Mouse (Mus musculus) WW6 (cell line): Measurements from ENCODE around the gene Gprasp2.
"Not testable (repeated sequence)": the region's sequence is repeated elsewhere in the genome, so short reads cannot be mapped to it uniquely, and the experiment has no call there.

Experiments used
- DNase-seq: peaks from one replicate; pipeline ENCODE4 v3.0.0-alpha.2; 2013; ENCODE audit warnings: low read depth, low spot score

Gene Gprasp2

DNA sequence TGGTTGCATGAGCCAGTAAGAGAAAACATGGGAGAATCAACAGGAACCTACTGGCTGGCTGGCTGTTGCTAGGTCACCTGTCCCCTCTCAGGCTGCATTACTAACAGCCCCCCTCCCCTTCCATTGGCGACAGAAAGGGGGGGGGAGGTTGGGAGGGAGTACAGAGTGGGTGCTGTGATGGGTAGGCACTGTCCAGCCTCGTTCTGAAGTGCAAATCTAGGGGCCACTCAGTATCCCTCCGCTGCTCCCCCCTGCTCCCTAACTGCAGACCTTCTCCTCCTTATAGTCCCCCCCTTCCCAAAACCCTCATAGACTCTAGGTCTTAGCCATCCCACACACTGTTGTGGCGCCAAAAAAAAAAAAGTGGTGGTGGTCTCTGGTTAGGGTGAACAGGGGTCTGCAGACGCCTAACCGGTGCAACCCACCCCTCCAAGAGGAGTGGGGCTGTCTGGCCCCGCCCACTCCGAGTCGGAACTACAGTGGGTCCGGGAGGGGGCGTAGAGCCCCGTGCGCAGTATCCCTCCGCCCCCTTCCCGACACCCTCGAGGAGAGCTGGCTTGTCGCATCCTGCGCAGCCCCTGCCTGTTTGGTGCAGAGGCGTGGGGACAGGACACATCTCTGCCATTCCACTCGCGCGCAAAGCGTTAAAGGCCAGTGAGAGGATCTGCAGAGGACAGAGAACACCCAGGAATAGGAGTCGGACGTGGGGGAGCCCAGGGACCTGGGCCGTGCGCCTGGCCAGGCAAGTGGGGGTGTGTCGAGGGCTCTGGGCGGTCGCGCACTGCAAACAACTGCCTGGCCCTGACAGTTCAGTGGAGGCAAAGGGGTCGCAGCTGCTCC, at the start of gene Gprasp2:
Gprasp2 (plus strand) TSS at position 514 of the 840 bp plus-strand sequence.
- not testable (repeated sequence) for DNase-seq

DNA sequence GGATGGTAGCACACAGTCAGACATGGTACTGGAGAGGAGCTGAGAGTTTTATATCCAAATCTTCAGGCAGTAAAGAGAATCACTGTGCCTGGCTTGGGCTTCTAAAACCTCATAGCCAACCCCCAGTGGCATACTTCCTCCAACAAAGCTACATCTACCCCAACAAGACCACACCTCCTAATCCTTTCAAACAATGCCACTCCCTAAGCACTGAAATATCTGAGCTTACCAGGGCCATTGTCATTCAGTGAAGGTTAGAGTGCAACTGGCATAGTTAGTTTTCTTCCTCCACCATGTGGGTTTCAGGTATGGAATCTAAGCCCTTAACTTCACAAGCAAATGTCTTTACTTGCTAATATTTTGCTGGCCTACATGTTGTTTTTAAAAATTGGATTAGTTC, 47.3 kb upstream of the Gprasp2 start:
- DNase-seq = no peak

DNA sequence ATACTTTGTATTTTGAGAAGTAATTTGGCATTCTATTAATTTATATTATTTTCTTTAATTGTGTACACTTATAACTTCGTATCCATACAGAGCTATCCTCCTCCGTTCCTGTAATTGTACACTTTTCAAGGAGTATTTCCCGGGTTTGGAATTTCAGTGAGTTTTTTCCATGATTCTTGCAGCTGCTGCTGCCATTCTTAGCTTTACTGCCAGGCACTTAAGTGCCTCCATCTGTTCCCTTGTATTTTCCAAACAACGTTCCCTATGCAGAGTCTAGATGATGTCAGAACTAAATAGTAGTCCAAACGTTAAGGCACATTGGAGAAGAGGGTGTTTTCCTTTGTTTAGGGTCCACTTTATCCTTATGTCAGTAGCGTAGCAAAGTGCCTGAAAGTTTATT, 46.5 kb upstream of the Gprasp2 start:
- DNase-seq = no peak

DNA sequence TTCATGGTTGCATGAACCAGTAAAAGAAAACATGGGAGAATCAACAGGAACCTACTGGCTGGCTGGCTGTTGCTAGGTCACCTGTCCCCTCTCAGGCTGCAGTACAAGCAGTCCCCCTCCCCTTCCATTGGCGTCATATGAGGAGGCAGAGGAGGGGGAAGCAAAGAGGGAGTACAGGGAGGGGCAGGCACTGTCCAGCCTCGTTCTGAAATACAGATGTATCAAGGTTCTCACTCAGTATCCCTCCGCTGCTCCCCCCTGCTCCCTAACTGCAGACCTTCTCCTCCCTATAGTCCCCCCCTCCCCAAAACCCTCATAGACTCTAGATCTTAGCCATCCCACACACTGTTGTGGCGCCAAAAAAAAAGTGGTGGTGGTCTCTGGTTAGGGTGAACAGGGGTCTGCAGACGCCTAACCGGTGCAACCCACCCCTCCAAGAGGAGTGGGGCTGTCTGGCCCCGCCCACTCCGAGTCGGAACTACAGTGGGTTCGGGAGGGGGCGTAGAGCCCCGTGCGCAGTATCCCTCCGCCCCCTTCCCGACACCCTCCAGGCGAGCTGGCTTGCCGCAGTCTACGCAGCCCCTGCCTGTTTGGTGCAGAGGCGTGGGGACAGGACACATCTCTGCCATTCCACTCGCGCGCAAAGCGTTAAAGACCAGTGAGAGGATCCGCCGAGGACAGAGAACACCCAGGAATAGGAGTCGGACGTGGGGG, 43.1 kb upstream of the Gprasp2 start:
- peak; percentile 24 for DNase-seq

DNA sequence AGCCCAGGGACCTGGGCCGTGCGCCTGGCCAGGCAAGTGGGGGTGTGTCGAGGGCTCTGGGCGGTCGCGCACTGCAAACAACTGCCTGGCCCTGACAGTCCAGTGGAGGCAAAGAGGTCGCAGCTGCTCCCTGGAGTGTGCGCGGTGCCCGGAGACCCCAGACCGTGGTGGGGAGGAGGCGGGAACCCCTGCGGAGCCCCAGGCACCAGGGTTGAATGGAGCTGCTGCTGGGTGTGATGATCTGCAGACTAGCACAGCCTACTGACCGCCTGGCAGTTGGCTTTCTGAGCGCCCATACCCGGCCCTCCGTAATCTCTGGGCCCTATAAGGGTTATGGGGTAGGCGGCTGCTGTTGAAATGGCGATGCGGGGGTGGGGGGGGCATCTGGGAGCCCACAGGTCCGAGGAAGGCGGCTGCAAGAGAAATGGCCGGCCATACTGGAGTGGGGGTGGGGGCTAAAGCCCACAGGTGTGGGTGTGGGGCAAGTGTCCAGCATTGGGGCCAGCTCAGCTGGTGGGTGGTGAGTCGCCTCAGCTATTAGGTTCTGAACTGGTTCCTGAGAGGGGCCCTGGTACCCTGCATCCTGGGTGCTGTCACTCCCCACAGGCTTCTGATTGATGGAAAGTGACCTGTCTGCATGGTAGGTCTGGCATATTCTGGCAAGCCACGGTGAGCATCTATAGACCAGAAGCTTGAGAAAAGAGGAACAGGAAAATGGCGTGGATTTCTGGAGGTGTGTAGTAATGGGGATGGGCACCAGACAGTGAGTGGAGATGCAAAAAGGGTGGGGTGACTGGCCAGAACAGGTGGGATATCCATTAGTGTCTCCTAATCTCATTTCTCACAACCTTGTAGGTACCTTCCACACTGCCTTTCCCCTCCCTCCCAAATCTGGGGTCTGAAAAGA, 42.3 kb upstream of the Gprasp2 start:
- not testable (repeated sequence) for DNase-seq

DNA sequence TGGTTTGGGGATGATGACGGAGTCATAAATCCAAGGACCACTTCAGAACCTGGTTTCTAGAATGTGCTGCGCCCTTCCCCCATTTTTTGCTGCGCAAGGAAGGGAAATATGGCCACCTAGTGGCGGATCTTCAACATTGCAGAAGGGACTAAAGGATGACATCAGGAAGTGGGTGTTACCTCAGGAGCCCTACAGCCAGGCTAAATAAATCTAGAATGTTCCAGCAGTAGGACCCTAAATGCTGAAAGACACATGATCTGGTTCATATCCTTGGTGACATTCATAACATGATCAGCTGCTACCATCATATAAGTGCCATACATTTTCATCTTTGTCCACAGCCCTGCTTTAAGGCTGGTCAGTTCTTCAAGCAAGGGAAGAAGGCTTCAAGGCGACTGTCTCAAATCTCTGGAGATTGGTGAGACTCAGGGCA, 41.6 kb upstream of the Gprasp2 start, which contains the start of gene Bhlhb9:
Bhlhb9 (plus strand) TSS at position 383 of the 433 bp plus-strand sequence.
- peak; percentile 9 for DNase-seq

DNA sequence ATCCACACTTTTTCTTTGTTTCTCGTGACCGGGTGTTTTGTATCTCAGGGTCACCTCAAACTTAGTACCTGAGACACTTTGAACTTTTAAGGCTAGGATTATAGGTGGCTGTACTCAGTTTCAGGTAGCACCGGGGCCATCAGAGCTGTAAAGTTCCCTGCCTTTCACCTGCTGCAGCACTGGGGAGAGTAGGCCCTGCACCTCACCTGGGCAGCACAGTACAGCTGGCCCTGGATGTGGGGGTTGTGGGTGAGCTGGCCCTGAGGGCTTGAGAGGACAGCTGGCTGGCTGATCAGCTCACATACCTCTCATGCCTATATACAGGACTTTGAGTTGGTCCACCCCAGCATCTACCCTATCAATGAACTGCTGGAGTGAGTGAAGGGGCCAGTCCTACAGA, 34.7 kb upstream of the Gprasp2 start:
- DNase-seq = no peak

DNA sequence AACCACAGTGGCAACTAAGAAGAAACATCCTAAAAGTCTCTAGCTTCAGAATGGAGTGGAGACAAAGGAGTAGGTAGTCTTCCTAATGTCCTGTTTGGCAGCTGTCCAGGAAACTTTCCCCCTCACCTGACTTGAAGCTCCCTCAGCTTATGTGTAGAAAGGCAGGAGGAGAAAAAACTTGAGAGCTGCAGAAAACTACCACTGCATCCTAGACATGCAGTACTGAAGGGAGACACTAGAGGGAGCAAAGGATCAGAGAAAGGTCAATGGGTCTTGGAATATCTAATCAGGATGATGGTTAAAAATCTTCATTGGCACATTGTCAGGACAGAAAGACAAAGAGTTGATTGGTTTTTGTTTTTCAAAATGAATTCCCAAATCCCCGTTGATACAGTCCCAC, 33.1 kb upstream of the Gprasp2 start:
- DNase-seq = peak; percentile 13

DNA sequence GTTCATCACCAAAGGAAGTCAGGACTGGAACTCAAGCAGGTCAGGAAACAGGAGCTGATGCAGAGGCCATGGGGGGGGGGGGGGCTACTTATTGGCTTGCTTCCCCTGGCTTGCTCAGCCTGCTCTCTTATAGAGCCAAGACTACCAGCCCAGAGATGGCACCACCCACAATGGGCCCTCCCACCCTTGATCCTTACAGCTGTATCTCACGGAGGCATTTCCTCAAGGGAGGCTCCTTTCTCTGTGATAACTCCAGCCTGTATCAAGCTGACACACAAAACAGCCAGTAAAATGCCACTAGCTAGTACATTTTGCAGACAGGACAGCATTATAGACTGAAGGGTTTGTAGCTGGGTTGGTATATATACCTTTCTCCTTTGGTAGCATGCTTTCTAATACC, 2.9 kb upstream of the Gprasp2 start:
- DNase-seq = not testable (repeated sequence)

DNA sequence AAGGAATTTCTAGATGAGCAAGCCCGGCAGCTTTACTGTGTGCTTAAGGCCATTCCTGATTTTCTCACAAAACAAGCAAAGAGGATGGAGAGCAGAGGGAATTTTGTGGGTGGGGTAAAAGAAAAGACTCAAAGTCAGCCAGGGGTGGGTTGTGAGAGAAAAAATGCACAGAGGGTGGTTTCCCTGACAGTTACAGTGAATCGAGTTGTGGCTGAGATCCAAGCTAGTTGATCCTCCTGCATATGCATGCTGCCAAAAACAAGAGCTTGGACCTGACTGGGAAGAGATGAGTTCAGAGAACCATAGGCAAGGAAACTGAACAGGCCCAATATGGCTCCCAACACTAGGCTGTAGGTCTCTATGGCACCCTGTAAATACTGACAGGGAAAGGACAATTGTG, 938 bp upstream of the Gprasp2 start:
- DNase-seq = no peak

DNA sequence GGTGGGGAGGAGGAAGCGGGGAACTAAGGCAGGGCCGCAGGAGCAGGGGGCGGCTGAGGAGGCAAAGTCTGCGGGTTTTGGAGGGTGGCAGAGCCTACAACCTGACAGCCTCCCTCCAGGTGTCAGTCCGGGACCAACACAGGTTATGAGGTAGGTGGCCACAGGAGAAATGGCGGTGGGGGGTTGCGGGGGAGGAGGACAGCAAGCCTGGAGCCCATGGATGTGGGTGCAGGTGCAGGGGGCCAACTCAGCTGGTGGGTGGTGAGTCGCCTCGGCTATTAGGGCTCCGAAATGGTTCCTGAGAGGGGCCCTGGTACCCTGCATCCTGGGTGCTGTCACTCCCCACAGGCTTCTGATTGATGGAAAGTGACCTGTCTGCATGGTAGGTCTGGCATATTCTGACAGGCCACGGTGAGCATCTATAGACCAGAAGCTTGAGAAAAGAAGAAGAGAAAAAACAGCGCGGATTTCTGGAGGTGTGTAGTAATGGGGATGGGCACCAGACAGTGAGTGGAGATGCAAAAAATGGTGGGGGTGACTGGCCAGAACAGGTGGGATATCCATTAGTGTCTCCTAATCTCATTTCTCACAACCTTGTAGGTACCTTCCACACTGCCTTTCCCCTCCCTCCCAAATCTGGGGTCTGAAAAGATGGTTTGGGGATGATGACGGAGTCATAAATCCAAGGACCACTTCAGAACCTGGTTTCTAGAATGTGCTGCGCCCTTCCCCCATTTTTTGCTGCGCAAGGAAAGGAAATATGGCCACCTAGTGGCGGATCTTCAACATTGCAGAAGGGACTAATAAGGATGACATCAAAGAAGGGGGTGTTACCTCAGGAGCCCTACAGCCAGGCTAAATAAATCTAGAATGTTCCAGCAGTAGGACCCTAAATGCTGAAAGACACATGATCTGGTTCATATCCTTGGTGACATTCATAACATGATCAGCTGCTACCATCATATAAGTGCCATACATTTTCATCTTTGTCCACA, 860 bp downstream of the Gprasp2 start:
- not testable (repeated sequence) for DNase-seq

DNA sequence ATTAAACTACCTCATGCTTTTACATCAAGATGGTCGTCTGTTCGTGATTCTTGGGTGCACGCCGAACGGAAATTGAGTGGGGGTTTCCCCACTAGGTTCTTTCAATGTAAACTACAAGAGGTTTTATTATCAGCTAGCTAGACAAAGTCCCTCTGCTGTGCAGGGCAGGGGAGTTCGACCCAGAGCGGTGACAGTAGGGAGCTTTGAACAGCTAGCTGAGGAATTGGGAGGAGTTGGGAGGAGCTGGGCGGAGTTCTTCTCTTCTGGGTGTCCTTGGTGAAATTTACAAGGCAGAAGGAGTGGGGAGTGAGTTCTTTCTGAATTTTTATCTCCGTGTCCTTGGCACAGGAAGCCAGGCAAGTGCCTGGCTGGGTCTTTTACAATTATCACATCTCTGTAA, 28.0 kb downstream of the Gprasp2 start:
- not testable (repeated sequence) for DNase-seq

DNA sequence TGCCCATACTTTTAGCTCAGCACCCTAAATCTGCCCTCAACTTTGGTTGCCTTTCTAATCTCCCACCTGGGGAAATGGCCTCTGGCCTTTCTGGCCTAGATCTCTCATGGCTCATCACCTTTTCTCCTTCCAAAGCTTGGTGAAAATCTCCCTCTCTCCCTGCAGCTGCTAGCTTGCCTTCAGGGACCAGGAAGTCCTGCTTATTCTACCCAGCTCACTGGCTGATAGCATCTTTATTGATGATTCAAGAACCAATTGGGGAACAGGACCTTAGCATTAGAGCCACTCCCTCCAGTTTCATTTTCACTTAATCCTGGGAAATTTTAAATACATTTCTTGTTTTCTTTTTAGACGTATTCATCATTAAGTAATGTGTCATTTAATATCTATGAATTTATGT, 37.8 kb downstream of the Gprasp2 start:
- no peak for DNase-seq

DNA sequence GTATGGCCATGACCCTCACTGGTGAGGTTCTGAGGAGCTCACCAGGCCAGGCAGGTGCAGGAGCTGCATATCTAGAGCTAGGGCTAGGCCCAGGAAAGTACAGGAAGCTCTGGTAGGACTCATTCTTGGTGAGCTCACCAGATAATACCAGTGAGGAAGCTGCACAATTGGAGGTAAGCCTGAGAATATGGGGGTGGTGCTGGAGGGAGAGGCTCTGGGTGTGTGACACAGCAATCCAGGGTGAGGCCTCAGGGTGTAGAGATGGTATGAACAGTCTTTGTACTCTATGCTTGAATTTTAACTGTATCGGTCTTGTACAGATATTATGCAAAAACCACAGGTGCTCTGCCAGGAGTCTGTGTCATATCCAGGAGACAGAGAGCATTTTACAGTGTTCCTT, 40.8 kb downstream of the Gprasp2 start:
- no peak for DNase-seq

DNA sequence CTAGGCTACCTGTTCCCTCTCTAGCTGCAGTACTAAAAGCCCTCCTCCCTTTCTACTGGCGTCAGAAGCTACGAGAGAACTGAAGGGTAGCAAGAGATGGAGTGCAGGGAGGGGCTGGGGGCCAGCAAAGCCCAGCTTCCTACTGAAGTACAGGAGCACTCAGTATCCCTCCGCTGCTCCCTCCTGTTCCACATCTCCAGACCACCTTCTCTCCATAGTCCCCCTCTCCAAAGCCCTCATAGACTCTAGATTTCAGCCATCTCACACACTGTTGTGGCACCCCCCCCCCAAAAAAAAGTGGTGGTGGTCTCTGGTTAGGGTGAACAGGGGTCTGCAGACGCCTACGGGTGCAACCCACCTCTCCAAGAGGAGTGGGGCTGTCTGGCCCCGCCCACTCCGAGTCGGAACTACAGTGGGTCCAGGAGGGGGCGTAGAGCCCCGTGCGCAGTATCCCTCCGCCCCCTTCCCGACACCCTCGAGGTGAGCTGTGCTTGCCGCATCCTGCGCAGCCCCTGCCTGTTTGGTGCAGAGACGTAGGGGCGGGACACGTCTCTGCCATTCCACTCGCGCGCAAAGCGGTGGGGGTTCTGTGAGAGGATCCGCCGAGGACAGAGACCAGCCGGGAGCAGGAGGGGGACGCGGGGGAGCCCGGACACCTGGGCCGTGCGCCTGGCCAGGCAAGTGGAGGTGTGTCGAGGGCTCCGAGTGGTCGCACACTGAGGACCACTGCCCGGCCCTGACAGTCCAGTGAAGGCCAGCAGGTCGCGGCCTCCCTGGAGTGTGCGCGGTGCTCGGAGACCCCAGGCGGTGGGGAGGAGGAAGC, 46.8 kb downstream of the Gprasp2 start:
- peak; percentile 47 for DNase-seq

DNA sequence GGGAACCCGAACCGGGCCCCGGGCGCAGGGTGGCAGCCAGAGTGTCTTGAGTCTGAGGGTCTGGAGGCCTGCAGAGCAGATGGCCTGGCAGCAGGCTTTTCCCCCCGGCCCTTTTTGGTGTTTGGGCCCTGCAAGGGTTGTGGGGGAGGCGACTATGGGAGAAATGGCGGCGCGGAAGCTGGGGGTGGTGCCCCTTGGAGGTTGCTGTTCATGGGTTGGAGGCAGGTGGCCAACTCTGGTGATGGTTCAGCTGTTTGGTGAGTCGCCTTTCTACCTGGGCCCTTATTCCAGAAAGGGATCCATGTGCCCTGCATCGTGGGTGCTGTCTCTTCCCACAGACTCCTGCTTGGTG, 47.4 kb downstream of the Gprasp2 start:
- DNase-seq = no peak
